Comparison of ENCODE assay signal across 18 mouse cellular contexts in genomic region chr4:58907453-58907852, GRCm38 (mm10). TPM values are rescaled to one million over a fixed set of nuclear protein-coding genes. Genes with fewer than 3 reads are reported as not detected.
"Had no signal": no experiment of that assay in that cellular context is flagged by ENCODE, and none has a peak within 500 bp of the region (broad histone marks: within the 10 kb centered on the region; RNA-seq: fewer than 3 reads in every experiment).

No protein-coding gene starts in this region.

- H3K36me3 ChIP-seq: midbrain, embryonic 10.5 days; midbrain, embryonic 12.5 days; neural tube, embryonic 12.5 days; stomach, embryonic 15.5 days had no signal

- ATAC-seq: midbrain, embryonic 16.5 days had no signal

- H3K4me3 ChIP-seq: megakaryocyte, embryonic 14.5 days; midbrain, embryonic 10.5 days; midbrain, embryonic 12.5 days; neural tube, embryonic 12.5 days; stomach, embryonic 15.5 days had no signal

- H3K4me2 ChIP-seq: lung, embryonic 14.5 days; midbrain, embryonic 12.5 days; neural tube, embryonic 12.5 days; stomach, embryonic 15.5 days had no signal

- H3K27ac ChIP-seq: liver, embryonic 14.5 days; midbrain, embryonic 10.5 days; midbrain, embryonic 12.5 days; neural tube, embryonic 12.5 days; stomach, embryonic 15.5 days; stomach, postnatal 0 days had no signal

- H3K9ac ChIP-seq: liver, embryonic 14.5 days; lung, embryonic 14.5 days; midbrain, embryonic 12.5 days; neural tube, embryonic 12.5 days; stomach, embryonic 15.5 days had no signal

- H3K27me3 ChIP-seq: megakaryocyte, embryonic 14.5 days; midbrain, embryonic 12.5 days; neural tube, embryonic 12.5 days; stomach, embryonic 15.5 days had no signal

- DNase-seq: lung, adult 18-20 months; lung, embryonic 14.5 days; lung, postnatal 10 days; lung, postnatal 4 days; midbrain, embryonic 14.5 days; right cerebral cortex, postnatal 14 days; thymus, adult 2 months; thymus, postnatal 14 days; thymus, postnatal 36 days had no signal

- H3K9me3 ChIP-seq: megakaryocyte, embryonic 14.5 days; midbrain, embryonic 10.5 days; midbrain, embryonic 12.5 days; neural tube, embryonic 12.5 days; stomach, embryonic 15.5 days had no signal

RNA-seq across cellular contexts. Expression of gene Zkscan16, which starts 36.0 kb away (rescaled TPM):
- total RNA-seq: monocyte, adult 5-6 weeks had no signal
